Mouse (Mus musculus): Measurements from ENCODE around the gene Pagr1a.

Gene Pagr1a

DNA sequence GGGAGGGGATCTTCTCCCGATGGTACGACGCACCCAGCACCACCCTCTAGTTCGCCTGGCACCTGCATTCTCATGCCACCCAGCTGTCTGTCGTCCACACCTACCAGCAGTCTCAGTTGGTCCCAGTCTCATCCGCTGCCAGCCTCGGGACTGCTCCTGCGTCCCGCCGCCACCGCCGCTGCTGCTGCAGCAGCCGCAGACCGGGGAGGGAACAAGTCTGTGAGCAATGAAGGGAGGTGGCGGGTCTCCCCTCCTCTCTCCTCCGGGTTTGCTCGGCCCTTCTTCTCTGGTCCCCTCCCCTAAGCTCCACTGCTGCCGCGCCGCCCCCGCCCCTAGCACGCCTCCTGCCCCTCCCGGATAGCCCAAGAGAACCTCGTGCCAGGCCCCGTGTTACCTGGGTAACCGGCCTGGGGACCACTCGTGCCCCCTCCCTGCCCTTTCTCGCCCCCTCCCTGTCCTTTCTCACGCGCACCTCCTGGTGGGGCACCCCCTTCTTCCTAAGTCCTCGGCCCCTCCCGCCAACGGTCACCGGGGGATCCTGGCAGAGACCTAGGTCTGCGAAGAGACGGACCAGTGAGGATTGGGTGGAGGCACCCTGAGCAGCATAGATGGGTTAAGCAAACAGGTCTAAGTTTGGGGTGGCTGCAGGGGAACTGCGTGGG lies 3.9 kb upstream of the Pagr1a start, which contains the start of the genes Gm42742 and Prrt2:
Gene Gm42742 (minus strand): TSS at position 197 of the 662 bp plus-strand sequence.
Gene Prrt2 (minus strand): TSS at position 311 of the 662 bp plus-strand sequence.
- DNase-seq, result peak; percentile 85 to 87

DNA sequence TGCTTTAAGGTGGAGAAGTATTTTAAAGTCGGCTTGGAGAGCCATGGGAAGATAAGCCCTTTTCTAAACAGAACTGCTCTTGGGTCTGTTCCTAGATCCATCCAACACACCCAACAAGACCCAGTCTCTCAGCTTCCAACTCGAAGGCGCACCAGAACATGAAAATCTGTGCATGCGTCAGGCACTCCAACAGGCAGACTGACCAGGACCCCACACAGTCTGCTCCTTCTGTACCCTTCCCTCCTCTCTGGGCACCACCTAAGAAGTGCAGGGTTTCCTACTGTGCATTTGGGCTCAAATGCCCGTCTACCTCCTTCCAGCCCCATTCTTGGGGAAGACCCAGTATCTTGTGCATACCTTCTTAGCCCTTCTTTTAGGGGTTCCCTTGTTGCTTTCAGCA lies 3.3 kb upstream of the Pagr1a start:
- no peak for DNase-seq

DNA sequence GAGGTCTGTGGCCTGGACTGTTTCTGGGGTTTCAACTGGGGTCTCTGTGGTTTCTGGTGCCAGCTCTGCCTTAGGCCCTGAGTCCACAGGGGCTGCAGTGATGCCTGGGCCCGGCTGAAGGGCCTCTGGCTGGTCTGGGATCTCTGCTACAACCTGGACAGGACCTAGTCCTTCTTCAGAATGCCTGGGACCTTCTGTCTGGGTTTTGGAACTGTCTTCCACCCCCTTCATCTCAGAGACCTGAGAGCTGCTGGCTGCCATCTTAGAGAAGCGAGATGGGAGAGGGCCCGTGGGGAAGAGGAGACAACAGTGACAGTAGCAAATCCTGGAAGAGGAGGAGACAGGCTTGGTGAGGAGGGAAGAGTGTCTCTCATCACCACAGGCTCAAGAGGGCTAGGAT lies 2.9 kb upstream of the Pagr1a start:
- DNase-seq, result peak in 1 of 2 experiments; percentile 51

DNA sequence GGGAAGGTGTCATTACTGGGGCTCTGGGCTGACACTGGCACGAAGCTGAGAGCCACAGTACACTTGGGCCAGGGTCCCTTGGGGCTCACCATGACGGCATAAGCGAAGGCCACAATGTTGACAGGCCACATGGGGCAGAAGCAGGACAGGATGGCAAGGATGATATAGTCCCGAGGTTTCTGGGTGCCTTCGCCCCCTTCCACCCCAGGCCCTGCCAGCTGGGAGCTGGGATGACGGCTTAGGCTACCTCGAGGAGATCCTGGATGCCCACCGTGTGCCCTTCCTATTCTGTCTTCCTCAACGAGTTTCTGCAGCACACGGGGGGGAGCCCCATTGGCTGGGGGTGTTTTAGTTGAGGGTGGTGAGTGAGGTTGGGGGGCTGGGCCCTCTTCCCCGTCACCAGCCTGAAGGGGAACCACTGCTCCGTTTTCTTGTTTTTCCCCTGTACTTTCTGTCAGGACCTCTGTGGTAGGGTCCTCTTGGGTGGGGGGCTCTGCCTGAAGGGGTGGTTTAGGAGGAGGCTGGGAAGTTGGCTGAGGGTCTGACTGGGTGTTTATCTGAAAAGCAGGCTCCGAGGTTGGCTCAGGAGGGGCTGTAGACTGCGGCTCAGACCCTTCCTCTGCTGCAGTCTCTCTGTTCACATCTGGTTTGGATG lies 2.3 kb upstream of the Pagr1a start:
- no peak for DNase-seq

DNA sequence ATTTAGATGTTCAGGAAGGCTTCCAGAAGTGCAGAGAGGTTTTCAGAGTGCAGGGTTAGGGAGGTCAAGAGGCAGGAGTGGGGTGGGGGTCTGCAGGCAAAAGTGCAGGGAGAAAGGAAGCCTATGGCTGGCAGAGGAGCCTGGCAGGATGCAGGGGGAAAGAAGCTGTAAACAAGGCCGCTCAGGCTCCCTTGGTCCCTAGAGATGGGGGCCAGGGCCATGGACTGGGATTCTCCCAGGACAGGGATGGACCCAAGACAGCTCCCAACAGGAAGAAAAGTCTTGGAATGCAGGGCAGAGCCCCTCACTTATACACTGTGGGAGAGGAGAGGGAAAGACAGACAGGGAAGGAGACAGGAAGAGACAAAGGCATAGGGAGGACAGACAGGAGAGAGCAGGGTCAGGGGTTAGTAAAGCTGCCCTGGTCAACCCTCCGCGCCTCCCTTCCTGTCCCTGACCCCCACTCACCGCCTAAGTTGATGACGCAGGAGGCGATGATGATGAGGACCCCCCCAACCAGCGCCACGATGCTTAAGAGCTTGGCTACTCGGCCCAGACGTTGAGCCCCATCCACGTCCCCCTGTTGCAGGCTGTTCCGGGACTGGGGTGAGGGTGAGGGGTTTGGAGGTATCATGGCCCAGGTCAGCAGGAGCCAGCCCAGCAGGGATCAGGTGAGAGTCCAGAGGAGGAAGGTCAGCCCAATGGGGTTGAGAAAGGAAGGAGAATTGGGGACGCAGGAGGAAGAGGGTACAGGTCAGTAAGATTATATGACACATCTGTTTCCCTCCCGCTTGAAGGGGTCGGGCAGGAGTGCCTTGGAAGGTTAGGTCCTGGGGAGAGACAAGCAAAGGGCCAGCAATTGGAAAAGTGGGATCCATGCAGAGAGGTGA lies 1.5 kb upstream of the Pagr1a start:
- peak in 1 of 2 experiments; percentile 30 for DNase-seq

DNA sequence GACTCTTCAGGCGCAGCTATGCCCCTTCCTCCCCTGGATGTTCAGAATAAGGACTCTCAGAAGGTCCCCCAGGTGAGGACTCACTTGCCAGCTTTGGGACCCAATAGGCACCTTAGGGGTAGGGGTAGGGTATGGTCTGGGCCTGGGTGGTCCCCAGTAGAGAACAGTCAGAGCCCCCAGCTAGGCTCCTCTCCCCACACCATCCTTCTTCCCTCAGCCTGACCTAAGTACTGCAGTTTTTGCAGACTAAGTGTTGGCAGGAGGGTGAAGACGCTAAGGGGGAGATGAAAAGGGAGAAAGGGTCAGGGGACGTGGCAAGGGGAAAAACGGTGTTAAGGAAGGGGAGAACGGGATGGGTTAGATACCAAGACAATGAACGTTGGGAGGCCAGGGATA lies 796 bp upstream of the Pagr1a start:
- DNase-seq, result peak in 1 of 2 experiments; percentile 31

DNA sequence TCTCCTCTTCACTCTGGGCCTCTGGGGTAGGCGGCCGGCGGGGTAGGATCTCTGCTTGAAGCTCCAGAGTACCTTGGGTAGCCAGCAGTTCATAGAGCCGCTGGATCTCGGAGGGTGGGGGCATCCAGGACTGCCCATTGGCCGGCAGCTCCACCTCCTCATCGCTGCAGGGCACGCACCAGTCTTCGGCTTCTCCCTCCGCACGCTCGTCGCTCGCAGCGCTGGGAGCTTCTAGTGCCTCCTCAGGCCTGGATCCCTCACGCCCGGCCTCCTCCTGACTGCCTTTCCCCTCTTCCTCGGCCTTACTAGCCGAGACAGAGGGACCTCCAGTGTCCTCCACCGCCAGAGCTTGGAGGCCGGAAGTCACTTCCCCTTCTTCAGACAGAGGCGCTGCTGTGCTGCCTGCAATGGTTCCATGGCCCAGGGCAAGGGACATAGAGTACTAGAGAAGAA lies 640 bp downstream of the Pagr1a start:
- peak; percentile 77 to 79 for DNase-seq

DNA sequence TGATC lies 869 bp downstream of the Pagr1a start, which contains the start of gene Pagr1b:
Gene Pagr1b (minus strand): TSS at position 4 of the 5 bp plus-strand sequence.
- DNase-seq, result no peak

DNA sequence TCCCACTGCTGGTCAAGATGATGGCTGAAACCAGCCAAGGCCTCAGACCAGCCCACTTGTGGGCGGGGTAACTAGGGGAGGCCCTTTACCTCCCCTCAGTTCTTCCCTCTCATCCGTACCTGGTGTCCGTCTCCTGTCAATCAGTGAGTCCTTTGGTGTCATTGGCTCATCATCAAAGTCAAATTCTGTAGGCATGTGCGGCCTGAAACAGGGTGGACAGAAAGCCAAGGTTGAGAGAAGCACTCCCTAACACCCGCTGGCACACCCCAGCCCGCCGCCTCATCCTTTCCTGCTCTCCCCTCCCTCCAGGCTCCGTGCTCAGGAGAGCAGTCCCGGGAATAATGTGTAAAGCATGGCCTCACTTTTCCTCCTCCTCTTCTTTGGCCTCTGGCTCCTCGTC lies 1.1 kb downstream of the Pagr1a start:
- peak; percentile 69 to 76 for DNase-seq

DNA sequence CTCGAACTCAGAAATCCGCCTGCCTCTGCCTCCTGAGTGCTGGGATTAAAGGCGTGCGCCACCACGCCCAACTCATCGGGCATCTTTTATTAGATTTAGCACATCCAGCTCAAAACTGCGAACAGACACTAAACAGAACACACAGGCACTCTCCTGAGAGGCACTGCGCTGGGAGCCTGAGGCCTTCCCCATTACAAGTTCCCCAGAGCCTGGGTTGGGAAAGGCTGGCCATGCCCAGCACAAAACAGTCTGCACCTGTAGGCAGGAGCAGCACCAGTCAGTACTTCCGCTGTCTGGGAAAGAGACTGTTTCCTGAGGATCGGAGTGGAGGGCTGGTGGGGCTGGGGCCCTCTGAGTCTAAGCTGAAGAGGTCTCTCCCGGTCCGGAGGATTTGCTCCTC lies 2.2 kb downstream of the Pagr1a start:
- DNase-seq, result no peak

DNA sequence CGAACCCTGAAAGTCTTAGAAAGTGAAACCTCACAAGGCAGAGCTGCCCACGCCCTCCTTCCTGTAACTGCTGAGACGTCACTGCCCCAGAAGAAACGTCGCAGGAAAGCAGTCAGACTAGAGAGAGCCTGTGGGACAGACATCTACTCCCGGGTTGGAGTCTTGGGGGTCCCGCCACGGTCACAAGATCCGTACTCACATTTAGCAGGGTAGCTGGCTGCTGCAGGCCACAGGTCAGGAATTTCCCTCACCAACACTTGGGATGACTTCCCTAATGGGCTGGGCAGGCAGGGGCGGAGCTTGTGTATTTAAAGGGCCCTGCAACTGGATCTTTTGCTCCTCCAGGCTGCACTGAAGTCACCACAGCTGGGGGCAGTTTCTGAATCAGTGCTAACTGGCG lies 2.8 kb downstream of the Pagr1a start, which contains the start of gene Mvp:
Gene Mvp (minus strand): TSS at position 302 of the 400 bp plus-strand sequence.
- DNase-seq, result peak; percentile 43 to 46

DNA sequence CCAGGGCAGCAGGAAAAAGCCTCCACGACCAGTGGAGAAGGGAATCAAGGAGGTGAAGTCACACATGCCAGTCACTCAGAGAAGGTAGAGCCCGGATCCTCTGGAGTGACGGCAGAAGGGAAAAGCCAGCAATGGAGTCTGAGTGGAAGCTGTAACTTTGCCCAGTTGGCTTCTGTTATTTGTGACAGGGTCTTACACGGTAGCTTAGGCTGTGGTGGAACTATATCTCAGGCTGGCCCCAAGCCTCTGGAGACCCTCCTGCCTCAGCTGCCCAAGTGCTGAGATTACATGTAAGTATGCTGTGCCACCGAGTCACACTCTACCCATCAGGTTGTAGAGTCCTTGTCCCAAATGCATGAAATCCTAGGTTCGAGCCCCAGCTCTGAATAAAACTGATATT lies 3.8 kb downstream of the Pagr1a start:
- no peak for DNase-seq

DNA sequence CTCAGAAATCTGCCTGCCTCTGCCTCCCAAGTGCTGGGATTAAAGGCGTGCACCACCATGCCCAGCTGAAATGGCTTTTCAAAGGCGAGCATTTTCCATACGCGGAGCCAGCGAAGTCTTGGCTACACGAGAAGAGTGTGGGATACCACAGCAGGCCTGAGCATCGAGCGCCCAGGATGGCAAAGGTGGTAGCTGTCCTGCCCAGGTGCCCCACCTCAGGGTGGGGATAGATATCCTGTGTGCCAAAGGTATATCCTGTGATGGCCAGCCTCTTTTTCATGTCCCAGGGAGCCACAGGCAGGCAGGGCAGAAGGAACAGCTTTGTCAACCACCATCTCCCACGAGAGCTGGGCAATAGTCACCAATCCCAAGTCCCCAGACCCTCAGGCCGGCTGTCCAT lies 4.3 kb downstream of the Pagr1a start:
- no peak for DNase-seq

DNA sequence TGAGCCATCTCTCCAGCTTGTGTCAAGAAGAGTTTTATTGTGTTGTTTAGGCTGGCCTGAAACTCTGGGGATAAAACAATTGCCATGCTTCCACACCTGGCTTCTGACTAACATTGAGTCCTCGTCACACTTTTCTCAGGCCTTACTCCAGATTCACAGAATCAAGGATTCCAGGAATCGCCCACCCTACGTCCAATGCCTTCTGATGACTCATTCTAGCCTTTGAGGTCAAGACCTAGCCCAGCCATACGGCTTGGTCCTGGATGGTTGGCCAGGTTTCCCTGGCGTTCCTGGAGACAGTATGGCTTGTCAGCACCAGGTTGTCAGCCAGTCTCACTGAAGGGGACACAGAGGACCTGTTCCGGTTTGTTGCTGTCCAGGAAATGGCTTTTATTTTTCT lies 4.8 kb downstream of the Pagr1a start:
- no peak for DNase-seq

DNA sequence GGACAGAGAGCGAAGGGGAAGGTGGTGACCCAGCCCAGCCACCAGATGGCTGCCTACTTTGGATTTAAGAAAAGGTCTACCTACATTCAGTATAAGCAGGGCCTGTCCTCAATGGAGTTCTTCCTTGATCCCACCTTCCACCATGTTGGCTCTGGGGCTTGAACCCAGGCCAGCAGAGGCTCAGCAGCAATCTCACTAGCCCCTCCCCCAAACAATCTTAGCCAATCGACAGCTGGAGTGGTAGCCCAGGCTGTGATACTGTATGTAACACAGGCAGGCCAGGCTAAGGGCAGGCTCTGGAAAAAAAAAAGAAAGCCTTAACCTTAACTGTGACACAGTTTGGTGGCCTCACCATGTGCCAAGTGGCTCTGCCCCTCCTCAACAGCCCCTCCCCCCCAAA lies 5.4 kb downstream of the Pagr1a start:
- peak; percentile 36 to 50 for DNase-seq

DNA sequence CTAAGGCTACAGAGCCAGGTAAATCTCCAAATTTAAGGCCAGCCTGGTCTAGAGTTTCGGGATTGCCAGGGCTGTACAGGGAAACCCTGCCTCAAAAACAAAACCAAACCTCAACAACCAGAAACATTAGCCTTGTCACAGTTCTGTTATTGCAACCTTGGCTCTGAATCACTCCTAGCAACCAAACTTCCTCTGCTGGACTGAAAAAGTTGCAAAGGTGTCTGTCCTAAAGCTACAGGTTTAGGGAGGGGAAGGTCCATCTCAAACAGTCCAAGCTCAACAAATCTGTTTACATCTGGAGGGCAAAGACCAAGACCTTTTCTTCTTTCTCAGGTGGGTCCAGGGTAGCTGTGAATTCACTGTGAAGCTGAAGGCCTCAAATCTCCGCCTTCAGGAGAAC lies 6.1 kb downstream of the Pagr1a start:
- no peak for DNase-seq

DNA sequence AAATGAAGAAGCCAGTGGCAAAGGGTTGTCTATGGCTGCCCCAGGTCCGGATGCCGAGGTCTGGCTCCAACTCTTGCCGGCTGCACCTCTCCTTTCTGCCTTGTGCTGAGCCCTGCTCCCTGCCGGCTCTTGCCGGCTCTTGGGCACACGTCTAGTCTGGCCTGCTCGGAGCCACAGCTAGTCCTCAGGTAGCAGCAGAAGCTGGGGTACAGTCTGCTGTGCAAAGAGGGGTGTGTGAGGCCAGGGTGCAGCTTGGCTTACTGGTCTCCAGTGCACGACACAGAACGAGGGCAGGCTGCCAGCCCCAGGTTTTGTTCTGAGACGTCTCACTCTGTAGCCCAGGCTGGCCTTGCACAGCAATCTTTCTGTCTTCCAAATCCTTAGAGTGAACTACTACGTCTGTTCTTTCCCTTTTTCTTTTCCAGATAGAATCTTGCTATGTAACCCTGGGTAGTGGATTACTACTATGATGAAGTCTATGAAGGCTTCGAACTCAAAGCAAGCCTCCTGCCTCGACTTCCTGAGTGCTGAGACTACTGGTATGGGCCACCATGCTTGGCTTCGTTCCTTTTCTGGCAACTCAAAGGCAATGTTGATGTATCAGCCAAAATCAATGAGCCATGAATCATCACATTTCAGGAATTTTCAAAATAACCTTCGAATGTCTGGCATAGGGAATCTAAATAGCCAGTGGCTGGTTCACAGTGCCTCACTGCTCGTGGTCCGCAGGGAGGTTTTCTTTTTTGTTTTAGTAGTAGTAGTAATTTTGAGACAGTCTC lies 7.7 kb downstream of the Pagr1a start:
- peak; percentile 53 to 61 for DNase-seq

DNA sequence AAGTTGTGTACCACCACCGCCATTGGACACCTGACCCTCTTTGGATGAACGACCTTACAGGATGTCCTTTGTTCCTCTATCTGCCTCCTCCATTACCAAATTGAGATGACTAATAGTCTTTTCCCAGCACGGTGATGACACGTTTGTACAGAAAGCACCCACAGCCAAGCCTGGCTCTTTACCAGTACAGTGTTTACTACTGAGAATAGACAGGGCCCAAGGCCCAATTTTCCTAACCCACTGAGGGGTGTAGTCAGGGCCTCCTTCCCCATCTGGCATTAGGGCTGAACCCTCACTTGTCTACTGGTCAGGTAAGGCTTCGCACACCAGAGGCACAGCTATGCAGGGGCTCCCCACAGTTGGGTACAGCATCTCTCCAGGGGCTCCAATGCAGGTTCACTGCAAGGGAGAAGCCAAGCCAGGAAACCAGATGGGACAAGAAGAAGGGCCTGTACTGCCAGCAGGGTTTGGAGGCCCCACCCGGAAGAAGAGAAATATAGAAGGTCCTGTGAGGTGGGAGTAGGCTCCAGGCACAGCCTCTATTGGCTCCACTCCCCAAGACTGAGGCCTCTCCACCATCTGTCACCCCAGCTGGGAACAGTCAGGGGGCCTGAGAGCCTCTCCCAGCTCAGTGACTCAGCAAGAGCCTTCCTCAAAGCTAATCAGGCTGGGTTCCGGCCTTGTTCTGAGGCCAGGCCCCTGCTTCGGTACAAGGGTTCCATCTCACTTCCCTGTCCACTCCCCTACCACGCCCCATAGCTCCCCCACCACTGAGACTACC lies 8.7 kb downstream of the Pagr1a start:
- DNase-seq, result peak; percentile 94 to 95

DNA sequence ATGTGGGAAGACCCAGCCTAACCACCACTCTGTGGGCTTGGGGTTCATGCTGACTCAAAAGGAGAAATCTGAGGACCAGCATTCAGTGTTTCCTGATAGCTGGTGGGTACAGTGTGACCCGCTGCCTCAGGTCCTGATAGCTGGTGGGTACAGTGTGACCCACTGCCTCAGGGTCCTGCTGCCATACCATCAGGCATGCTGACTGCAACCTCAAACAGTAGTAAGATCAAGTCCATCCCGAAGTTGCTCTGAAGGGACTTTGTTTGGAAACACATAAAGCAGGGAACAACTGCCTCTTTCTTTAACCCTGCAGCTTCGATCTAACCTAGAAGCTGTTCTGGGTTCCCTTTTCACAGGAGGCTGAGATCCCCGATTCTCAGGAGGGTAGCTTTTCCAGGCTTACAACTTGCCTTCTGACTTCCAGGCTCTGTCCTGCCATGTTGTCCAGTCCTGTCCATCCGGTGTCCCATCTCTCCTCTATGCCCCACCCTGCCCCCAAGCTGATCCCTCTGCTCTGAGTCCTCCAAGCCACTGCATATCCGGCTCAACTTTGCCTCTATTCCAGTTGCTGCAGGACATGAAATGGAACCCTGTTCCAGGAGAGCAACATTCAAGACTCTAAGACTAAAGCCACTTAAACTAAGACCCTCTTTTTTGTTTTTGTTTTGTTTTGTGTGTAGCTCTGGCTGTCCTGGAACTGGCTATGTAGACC lies 9.7 kb downstream of the Pagr1a start:
- peak in 1 of 2 experiments; percentile 34 for DNase-seq

DNA sequence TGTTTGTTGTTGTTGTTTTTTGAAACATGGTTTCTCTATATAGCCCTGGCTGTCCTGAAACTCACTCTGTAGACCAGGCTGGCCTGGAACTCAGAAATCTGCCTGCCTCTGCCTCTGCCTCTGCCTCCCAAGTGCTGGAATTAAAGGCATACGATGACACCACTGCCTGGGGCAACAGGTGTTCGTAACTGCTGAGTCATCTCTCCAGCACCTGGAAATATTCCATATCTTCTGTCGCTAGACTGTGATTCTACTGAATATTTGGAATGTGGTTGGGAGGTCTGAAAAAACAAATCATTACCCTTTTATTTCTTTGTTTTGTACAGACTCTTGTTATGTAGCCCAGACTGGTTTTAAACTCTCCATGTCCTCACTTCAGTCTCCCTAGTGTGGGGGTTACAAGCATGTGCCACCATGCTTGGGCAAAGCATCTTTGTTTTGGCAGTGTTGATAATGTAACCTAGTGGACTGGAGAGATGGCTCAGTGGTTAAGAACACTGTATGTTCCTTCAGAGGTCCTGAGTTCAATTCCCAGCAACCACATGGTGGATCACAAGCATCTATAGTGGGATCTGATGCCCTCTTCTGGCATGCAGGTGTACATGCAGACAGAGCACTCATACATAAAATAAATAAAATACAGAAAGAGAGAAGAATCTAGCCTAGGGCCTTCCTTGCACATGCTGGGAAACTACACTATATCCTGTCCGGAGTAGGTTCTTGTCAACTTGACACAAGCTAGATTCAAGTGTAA lies 12.9 kb downstream of the Pagr1a start:
- DNase-seq, result no peak

DNA sequence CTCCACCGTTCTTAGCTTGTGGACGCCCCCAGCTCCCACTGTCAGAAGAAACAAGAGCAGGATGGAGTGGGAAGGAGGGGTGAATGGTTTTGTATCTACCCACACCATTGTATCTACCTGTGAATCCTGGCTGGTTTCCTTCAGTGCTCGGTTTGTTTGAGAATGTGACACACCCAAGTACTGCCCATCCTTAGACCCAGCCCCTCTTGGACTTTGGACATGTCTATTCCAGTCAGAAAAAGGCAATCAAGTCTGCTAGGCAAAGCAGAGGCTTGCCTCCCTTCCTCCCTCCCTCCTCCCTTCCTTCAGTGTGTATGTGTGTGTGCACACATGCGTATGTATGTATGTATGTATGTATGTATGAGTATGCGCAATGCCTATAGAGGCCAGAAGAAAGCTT lies 13.5 kb downstream of the Pagr1a start:
- DNase-seq, result no peak

All from cerebellum, postnatal 10 days (tissue).